In the genomic region with DNA sequence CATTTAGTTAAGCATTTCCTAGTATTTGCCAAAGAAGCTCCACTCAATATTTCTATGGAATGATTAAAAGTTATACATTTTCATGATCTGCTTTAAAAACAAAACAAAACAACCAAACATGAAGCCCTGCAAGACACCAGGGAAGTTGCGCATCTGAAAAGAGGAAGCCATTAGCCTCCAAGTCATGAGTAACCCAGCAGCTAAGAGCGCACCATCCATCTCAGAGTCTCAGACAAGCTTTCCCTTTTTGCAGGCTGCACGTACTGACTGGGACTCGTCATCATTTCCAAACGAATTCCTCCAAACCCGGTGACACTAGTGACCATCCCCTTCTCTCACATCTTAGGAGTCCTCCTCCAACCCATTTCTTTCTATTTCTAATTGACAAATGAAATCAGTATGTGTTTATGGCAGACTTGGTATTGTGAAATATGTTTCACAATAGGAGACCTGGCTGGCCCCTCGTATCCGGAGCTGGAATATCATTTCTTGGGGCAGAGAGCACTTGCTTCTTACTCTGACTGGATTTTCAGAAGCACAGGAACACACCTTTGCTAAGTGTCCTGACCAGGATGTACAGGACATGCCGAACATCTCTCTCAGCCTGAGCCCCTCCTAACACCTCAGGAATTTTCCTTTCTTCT, we compare ENCODE assay signal across 16 mouse cellular contexts.
"Had no signal": no experiment of that assay in that cellular context is flagged by ENCODE, and none has a peak within 500 bp of the region (broad histone marks: within the 10 kb centered on the region; RNA-seq: fewer than 3 reads in every experiment).

No protein-coding gene starts in this region.

- H3K4me1 ChIP-seq: limb, embryonic 13.5 days; liver, embryonic 13.5 days; megakaryocyte, embryonic 14.5 days; midbrain, embryonic 15.5 days; neural tube, embryonic 13.5 days had no signal

- H3K9me3 ChIP-seq: limb, embryonic 13.5 days; liver, embryonic 13.5 days; midbrain, embryonic 15.5 days had no signal

- H3K9ac ChIP-seq: limb, embryonic 13.5 days; liver, embryonic 13.5 days; midbrain, embryonic 15.5 days; neural tube, embryonic 13.5 days had no signal

- H3K27me3 ChIP-seq: midbrain, embryonic 15.5 days had no signal

- H3K36me3 ChIP-seq: limb, embryonic 13.5 days; liver, embryonic 13.5 days; midbrain, embryonic 15.5 days; neural tube, embryonic 13.5 days had no signal

- H3K27ac ChIP-seq: kidney, postnatal 0 days; layer of hippocampus, adult 2 months; limb, embryonic 13.5 days; liver, embryonic 13.5 days; midbrain, embryonic 15.5 days; neural tube, embryonic 13.5 days had no signal

- H3K4me2 ChIP-seq: limb, embryonic 13.5 days; liver, embryonic 13.5 days; midbrain, embryonic 11.5 days; midbrain, embryonic 15.5 days; neural tube, embryonic 13.5 days had no signal

- H3K4me3 ChIP-seq: layer of hippocampus, adult 2 months; limb, embryonic 13.5 days; liver, embryonic 13.5 days; megakaryocyte, embryonic 14.5 days; midbrain, embryonic 15.5 days; neural tube, embryonic 13.5 days had no signal

- DNase-seq: kidney, adult 8-10 months; kidney, postnatal 36 days; left cerebral cortex, postnatal 4 days; liver, embryonic 13.5 days; lung, adult 18-20 months; right cerebral cortex, adult 18-20 months; right cerebral cortex, postnatal 25 days; thymus, postnatal 36 days had no signal

- ATAC-seq: intestine, embryonic 16.5 days; midbrain, embryonic 15.5 days had no signal
